Mouse (Mus musculus) spleen, adult 2 months (tissue): ENCODE measurements around the gene Llcfc1. TPM values are rescaled to one million over a fixed set of nuclear protein-coding genes. Genes with fewer than 3 reads are reported as not detected.

ENCODE experiments used
- DNase-seq, 2 experiments: peaks; one replicate each; pipeline versions ENCODE4 v3.0.0 to v3.0.0-alpha.2; 2012 to 2021; ENCODE audit warnings: low spot score in 2 of 2, low read depth in 1 of 2
- H3K27ac ChIP-seq: fragments of 200-500 bp; 2 replicates; pipeline ENCODE4 v1.5.1; 2012; ENCODE audit warnings: low read length, inconsistent platforms; ENCODE audit not compliant: insufficient read depth
- H3K27me3 ChIP-seq: fragments of 200-500 bp; 2 replicates; pipeline ENCODE4 v1.6.1; 2012; ENCODE audit warnings: mild to moderate bottlenecking, moderate library complexity, low read length, inconsistent platforms; ENCODE audit not compliant: control insufficient read depth, insufficient read depth
- H3K36me3 ChIP-seq: fragments of 200-500 bp; 2 replicates; pipeline ENCODE4 v1.6.1; 2012; ENCODE audit warnings: mild to moderate bottlenecking, low read length, inconsistent platforms; ENCODE audit not compliant: control insufficient read depth, insufficient read depth
- H3K4me1 ChIP-seq: fragments of 200-500 bp; 2 replicates; pipeline ENCODE4 v1.6.1; 2011; ENCODE audit warnings: inconsistent platforms; ENCODE audit not compliant: control insufficient read depth, insufficient read depth, insufficient read length
- H3K4me3 ChIP-seq: fragments of 200-500 bp; 2 replicates; pipeline ENCODE4 v1.5.1; 2011; ENCODE audit warnings: mild to moderate bottlenecking, inconsistent platforms; ENCODE audit not compliant: insufficient read depth, insufficient read length; ENCODE audit errors: extremely low read depth
- CTCF ChIP-seq: fragments of 200-500 bp; IDR thresholded peaks from 2 replicates; pipeline ENCODE4 v1.5.1; 2011; ENCODE audit warnings: mild to moderate bottlenecking, inconsistent platforms; ENCODE audit not compliant: insufficient read depth, insufficient read length, insufficient replicate concordance; ENCODE audit errors: extremely low read depth
- POLR2A ChIP-seq: fragments of 200-500 bp; IDR thresholded peaks from 2 replicates; pipeline ENCODE4 v1.6.1; 2011; ENCODE audit warnings: low read depth, low read length, inconsistent platforms
- WGBS: fragments of 180-500 bp; shearing (Covaris S2); methylation state at CpG from one replicate; pipeline ENCODE4 v1.1.7; 2018; 5-methylcytosine and 5-hydroxymethylcytosine counted together
- polyA plus RNA-seq: library from polyadenylated mRNA; depleted of rRNA; stranded (reverse); fragments of >200 nt; gene quantifications from 2 replicates; pipeline ENCODE4 v1.2.3, GENCODE M21; 2012

Llcfc1 gene
- polyA plus RNA-seq, 1 experiment, result not detected

- Histone ChIP-seq H3K4me1 (no peaks in the 10 kb centered on the region), H3K4me3 (no peak overlapping the region), H3K27ac (no peak overlapping the region), H3K36me3 (no peaks in the 10 kb centered on the region), H3K27me3 (no peaks in the 10 kb centered on the region)
- WGBS, result 88% methylated on average over 4 of the region's 4 CpGs
- DNase-seq, result no peak
- TF ChIP-seq POLR2A (no peak), CTCF (no peak)
Measured at GRCm38 (mm10) chr6:41642765-41643164, 41.5 kb upstream of the Llcfc1 start.

- no peak overlapping the region for H3K27ac ChIP-seq
- no peak for DNase-seq
- 86% methylated on average over 3 of the region's 3 CpGs for WGBS
- H3K4me1 ChIP-seq, result no peaks in the 10 kb centered on the region
- no peaks in the 10 kb centered on the region for H3K36me3 ChIP-seq
- no peak overlapping the region for H3K4me3 ChIP-seq
- no peaks in the 10 kb centered on the region for H3K27me3 ChIP-seq
- TF ChIP-seq POLR2A, result no peak
- no peak for TF ChIP-seq CTCF
Measured at GRCm38 (mm10) chr6:41643227-41643626, 41.0 kb upstream of the Llcfc1 start.

- TF ChIP-seq POLR2A (no peak), CTCF (no peak)
- 87% methylated on average over 3 of the region's 3 CpGs for WGBS
- H3K27me3 ChIP-seq, result no peaks in the 10 kb centered on the region
- no peak overlapping the region for H3K27ac ChIP-seq
- H3K36me3 ChIP-seq, result no peaks in the 10 kb centered on the region
- H3K4me1 ChIP-seq, result no peaks in the 10 kb centered on the region
- DNase-seq, result no peak
- H3K4me3 ChIP-seq, result no peak overlapping the region
Measured at GRCm38 (mm10) chr6:41646220-41646619, 38.0 kb upstream of the Llcfc1 start.

- Histone ChIP-seq H3K36me3 (no peaks in the 10 kb centered on the region), H3K27me3 (no peaks in the 10 kb centered on the region), H3K4me1 (no peaks in the 10 kb centered on the region), H3K27ac (no peak overlapping the region), H3K4me3 (no peak overlapping the region)
- no peak for DNase-seq
- TF ChIP-seq CTCF (no peak), POLR2A (no peak)
Measured at GRCm38 (mm10) chr6:41646672-41647071, 37.6 kb upstream of the Llcfc1 start.

GRCm38 (mm10) chr6:41653173-41653572, 31.1 kb upstream of the Llcfc1 start:
- DNase-seq, result no peak
- Histone ChIP-seq H3K4me1 (no peaks in the 10 kb centered on the region), H3K27ac (no peak overlapping the region), H3K27me3 (no peaks in the 10 kb centered on the region), H3K36me3 (no peaks in the 10 kb centered on the region), H3K4me3 (no peak overlapping the region)
- WGBS, result 64% methylated on average over 5 of the region's 5 CpGs
- TF ChIP-seq POLR2A (no peak), CTCF (no peak)

- no peak overlapping the region for H3K4me3 ChIP-seq
- WGBS, result 13% methylated on average over 8 of the region's 8 CpGs
Measured at GRCm38 (mm10) chr6:41654648-41655047, 29.6 kb upstream of the Llcfc1 start.

GRCm38 (mm10) chr6:41658487-41658886, 25.7 kb upstream of the Llcfc1 start:
- 82% methylated on average over 1 of the region's 1 CpGs for WGBS
- no peak for DNase-seq
- Histone ChIP-seq H3K36me3 (no peaks in the 10 kb centered on the region), H3K27ac (no peak overlapping the region), H3K4me1 (no peaks in the 10 kb centered on the region), H3K4me3 (no peak overlapping the region), H3K27me3 (no peaks in the 10 kb centered on the region)
- TF ChIP-seq POLR2A (no peak), CTCF (no peak)

More at GRCm38 (mm10) chr6:41654648-41655047, 29.6 kb upstream of the Llcfc1 start:
- DNase-seq, result no peak
- Histone ChIP-seq H3K36me3 (no peaks in the 10 kb centered on the region), H3K4me1 (no peaks in the 10 kb centered on the region), H3K27me3 (no peaks in the 10 kb centered on the region), H3K27ac (no peak overlapping the region)
- no peak for TF ChIP-seq POLR2A
- no peak for TF ChIP-seq CTCF
